Mouse (Mus musculus): ENCODE measurements around the gene Lrrc1. TPM values are rescaled to one million over a fixed set of nuclear protein-coding genes. Genes with fewer than 3 reads are reported as not detected.

Gene Lrrc1
- polyA plus RNA-seq, 1 experiment from 2014 or later, result 7.4 TPM

DNA sequence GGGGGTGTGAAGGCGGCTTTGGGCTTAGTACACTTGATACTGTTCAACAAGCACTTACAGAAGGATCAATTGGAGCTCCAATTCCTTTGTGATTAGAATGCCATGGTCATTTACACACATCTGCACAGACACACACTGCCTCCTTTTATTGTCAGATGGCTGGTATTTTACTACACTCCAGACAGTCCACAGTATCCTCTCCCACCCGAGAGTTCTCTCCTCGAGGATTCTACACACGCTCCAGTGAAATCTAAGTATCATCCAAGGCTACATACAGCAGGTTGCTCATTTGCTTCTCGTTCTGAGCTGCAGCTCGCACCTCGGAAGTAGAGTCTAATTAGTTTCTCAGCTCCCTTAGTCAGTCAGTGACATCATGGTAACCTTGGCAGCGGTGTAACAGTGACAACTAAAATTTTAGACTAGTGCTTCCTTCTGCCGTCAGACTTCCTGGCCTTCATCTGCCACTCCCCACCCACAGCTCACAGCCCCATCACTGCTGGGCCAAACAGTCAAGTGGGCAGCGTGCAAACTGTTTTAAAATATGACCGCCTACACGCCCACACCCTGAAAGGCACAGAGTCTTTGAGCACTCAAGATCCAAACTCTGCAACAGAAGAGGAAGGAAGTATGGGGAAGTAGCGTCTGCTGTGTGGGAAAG is 88.4 kb downstream of the Lrrc1 start:
- no peak overlapping the region for H3K4me3 ChIP-seq (ENCODE audit: low read depth, low read length)
- no peak overlapping the region for H3K4me2 ChIP-seq (ENCODE audit: low read depth)
- no peaks in the 10 kb centered on the region for H3K36me3 ChIP-seq (ENCODE audit: control insufficient read depth, insufficient read depth, low read length)
- H3K4me1 ChIP-seq (ENCODE audit: control insufficient read depth, insufficient read depth, low read length), result peaks cover 2% of the 10 kb centered on the region; the same call in 1 of the 2 replicates
- H3K27ac ChIP-seq (ENCODE audit: low read depth, low read length), result no peak overlapping the region
- DNase-seq (ENCODE audit: low spot score), result no peak
- ATAC-seq (ENCODE audit: insufficient read depth, low FRiP score, low TSS enrichment), result no peak
- H3K27me3 ChIP-seq (ENCODE audit: control insufficient read depth, insufficient read depth, low read length), result no peaks in the 10 kb centered on the region
- no peak overlapping the region for H3K9ac ChIP-seq (ENCODE audit: low read length)
- WGBS, result 80% methylated on average over 13 of the region's 13 CpGs
- H3K9me3 ChIP-seq (ENCODE audit: control insufficient read depth, low read length), result no peaks in the 10 kb centered on the region

DNA sequence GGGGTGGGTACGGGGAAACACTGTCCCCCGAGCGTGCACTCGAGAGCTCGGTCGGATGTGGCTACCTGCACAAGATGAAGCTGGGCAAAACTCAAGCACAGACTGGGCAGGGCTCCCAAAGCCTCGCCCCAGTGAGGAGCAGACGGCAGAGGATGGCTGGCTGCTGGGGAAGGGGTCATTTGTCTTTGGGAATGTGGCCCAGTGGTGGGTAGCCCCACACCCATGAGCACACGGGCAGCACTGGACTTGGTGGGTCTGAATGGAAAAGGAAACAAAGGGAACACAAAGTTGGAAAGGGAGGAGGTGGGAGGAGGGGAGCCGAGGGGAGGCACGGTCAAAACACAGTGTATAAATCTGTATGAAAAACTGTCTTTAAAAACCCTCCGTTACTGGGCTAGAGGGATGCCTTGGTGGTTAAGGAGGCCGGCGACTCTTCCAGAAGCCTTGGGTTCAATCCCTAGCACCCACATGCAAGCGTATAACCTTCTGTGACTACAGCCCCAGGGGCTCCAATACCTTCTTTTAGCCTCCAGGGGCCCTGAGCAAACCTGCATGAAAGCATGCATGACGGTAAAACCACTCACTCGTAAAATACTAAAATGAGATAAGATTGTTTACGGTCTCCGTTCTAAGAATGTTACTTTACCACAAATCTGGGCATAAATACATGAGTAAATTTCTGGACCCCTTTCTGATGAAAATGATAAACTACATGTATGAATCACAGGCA is 89.1 kb downstream of the Lrrc1 start:
- ATAC-seq (ENCODE audit: insufficient read depth, low FRiP score, low TSS enrichment), result no peak
- Histone ChIP-seq H3K9me3 (ENCODE audit: control insufficient read depth, low read length) (no peaks in the 10 kb centered on the region), H3K4me1 (ENCODE audit: control insufficient read depth, insufficient read depth, low read length) (peaks cover 2% of the 10 kb centered on the region; the same call in 1 of the 2 replicates), H3K4me2 (ENCODE audit: low read depth) (no peak overlapping the region), H3K4me3 (ENCODE audit: low read depth, low read length) (no peak overlapping the region), H3K27me3 (ENCODE audit: control insufficient read depth, insufficient read depth, low read length) (no peaks in the 10 kb centered on the region), H3K36me3 (ENCODE audit: control insufficient read depth, insufficient read depth, low read length) (no peaks in the 10 kb centered on the region), H3K9ac (ENCODE audit: low read length) (no peak overlapping the region), H3K27ac (ENCODE audit: low read depth, low read length) (no peak overlapping the region)
- WGBS, result 81% methylated on average over 19 of the region's 19 CpGs
- DNase-seq (ENCODE audit: low spot score), result no peak

DNA sequence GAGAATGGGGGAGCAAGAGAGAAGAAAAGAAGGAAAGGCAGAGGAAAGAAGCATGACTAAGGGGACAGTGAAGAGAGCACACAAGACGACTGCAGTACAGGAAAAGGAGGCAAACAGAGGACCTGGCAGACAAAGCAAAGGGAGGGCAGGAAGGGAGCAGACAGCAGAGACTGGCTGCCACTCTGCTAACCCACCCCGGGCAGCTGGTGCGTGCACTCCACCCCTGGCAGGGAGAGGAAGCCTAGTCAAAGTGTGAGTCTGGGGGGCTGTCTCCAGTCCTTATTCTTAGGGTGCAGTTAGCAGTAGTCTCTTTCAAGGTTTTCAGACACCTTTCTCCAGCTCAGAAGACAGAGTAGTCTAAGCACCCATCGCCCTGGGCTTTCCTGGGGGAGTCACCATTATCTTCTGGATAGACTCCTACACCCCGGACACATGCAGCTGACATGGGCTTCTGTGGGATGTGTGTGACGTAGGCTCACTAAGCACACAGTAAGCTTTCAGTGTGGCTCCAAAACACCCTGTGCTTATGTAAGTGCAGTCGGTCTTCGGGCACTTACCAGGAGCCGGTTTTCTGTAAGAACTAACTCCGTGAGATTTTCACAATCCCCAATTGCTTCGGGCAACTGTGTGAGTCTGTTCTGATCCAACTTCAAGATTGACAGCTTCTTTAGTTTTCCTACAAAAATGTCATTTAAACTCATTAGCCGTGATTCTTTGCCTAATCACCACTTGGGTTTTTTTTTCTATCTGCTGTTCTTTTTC is 92.4 kb downstream of the Lrrc1 start:
- Histone ChIP-seq H3K27ac (ENCODE audit: low read depth, low read length) (no peak overlapping the region), H3K27me3 (ENCODE audit: control insufficient read depth, insufficient read depth, low read length) (no peaks in the 10 kb centered on the region), H3K4me3 (ENCODE audit: low read depth, low read length) (no peak overlapping the region), H3K4me1 (ENCODE audit: control insufficient read depth, insufficient read depth, low read length) (peaks cover 2% of the 10 kb centered on the region; the same call in 1 of the 2 replicates), H3K9ac (ENCODE audit: low read length) (no peak overlapping the region), H3K36me3 (ENCODE audit: control insufficient read depth, insufficient read depth, low read length) (no peaks in the 10 kb centered on the region; the same call in 1 of the 2 replicates), H3K9me3 (ENCODE audit: control insufficient read depth, low read length) (no peaks in the 10 kb centered on the region), H3K4me2 (ENCODE audit: low read depth) (no peak overlapping the region)
- ATAC-seq (ENCODE audit: insufficient read depth, low FRiP score, low TSS enrichment) (no peak), DNase-seq (ENCODE audit: low spot score) (no peak)
- WGBS, result 84% methylated on average over 12 of the region's 12 CpGs

DNA sequence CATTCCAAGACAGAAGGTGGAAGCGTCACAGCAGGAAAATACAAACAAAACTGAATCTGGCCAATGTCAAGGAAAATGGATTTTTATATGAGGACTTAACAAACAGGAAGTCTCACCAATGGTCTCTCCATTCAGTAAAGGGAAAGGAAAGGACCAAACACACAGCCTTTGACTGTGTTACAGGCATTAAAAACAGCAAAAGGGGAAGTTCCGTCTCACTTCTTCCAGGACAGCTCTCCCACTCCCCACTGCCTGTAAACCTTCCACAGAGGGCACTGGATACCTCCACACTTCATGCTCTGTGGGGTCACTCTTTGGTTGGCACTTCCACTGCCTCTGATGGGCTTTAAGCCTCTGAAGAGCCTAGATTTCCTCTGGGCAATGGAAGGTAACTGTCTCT is 94.2 kb downstream of the Lrrc1 start:
- Histone ChIP-seq H3K27me3 (ENCODE audit: control insufficient read depth, insufficient read depth, low read length) (no peaks in the 10 kb centered on the region), H3K4me3 (ENCODE audit: low read depth, low read length) (no peak overlapping the region), H3K4me2 (ENCODE audit: low read depth) (no peak overlapping the region), H3K27ac (ENCODE audit: low read depth, low read length) (no peak overlapping the region), H3K4me1 (ENCODE audit: control insufficient read depth, insufficient read depth, low read length) (peaks cover 2% of the 10 kb centered on the region; the same call in 1 of the 2 replicates), H3K36me3 (ENCODE audit: control insufficient read depth, insufficient read depth, low read length) (no peaks in the 10 kb centered on the region; the same call in 1 of the 2 replicates), H3K9me3 (ENCODE audit: control insufficient read depth, low read length) (no peaks in the 10 kb centered on the region), H3K9ac (ENCODE audit: low read length) (no peak overlapping the region)
- DNase-seq (ENCODE audit: low spot score), result no peak
- ATAC-seq (ENCODE audit: insufficient read depth, low FRiP score, low TSS enrichment), result no peak
- WGBS, result 81% methylated on average over 2 of the region's 2 CpGs

DNA sequence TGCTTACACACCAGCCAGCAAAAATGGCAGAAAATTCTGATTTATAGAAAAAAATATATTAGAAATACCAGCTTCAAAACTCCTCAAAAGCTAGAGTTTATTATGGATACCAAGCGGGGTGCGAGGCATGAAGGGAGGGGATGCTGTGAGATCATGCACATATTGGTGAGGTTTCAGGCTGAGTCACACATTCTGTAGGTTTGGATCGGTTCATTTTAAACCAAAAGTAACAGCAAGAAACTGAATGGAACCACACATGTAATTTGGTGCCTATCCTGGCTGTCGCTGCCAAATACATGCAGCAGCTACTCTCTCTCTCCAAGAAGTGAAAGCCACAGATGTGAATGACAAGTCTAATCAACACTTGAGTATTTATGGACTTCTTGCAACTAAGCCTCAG is 99.8 kb downstream of the Lrrc1 start:
- Histone ChIP-seq H3K36me3 (ENCODE audit: control insufficient read depth, insufficient read depth, low read length) (no peaks in the 10 kb centered on the region; the same call in 1 of the 2 replicates), H3K9me3 (ENCODE audit: control insufficient read depth, low read length) (no peaks in the 10 kb centered on the region), H3K4me3 (ENCODE audit: low read depth, low read length) (no peak overlapping the region), H3K9ac (ENCODE audit: low read length) (no peak overlapping the region), H3K27ac (ENCODE audit: low read depth, low read length) (no peak overlapping the region), H3K4me1 (ENCODE audit: control insufficient read depth, insufficient read depth, low read length) (no peaks in the 10 kb centered on the region), H3K27me3 (ENCODE audit: control insufficient read depth, insufficient read depth, low read length) (no peaks in the 10 kb centered on the region), H3K4me2 (ENCODE audit: low read depth) (no peak overlapping the region)
- WGBS, result 96% methylated on average over 4 of the region's 4 CpGs
- no peak for ATAC-seq (ENCODE audit: insufficient read depth, low FRiP score, low TSS enrichment)
- DNase-seq (ENCODE audit: low spot score), result no peak

DNA sequence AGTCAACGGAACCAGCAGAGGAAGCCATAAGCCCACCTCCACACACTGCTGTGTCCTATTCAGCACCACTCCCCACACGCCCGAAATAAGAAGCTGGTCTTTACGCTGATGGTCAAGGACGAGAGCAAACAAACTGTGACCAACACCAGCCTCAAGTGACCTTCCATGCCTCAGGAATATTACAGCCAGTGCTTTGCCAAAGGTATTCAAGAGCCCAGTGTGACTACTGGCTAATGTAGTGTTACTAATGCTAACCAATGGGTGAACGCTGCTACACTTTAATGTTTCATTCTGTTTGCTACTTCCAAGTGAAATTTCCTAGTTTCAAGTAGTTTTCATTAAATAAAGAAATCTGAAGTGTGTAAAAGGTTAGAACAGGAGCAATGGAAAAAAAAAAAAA is 105.3 kb downstream of the Lrrc1 start:
- no peak overlapping the region for H3K4me2 ChIP-seq (ENCODE audit: low read depth)
- H3K27ac ChIP-seq (ENCODE audit: low read depth, low read length), result no peak overlapping the region
- no peaks in the 10 kb centered on the region for H3K27me3 ChIP-seq (ENCODE audit: control insufficient read depth, insufficient read depth, low read length)
- ATAC-seq (ENCODE audit: insufficient read depth, low FRiP score, low TSS enrichment) (no peak), DNase-seq (ENCODE audit: low spot score) (no peak)
- no peak overlapping the region for H3K4me3 ChIP-seq (ENCODE audit: low read depth, low read length)
- no peaks in the 10 kb centered on the region for H3K9me3 ChIP-seq (ENCODE audit: control insufficient read depth, low read length)
- 76% methylated on average over 6 of the region's 6 CpGs for WGBS
- H3K9ac ChIP-seq (ENCODE audit: low read length), result no peak overlapping the region
- no peaks in the 10 kb centered on the region for H3K36me3 ChIP-seq (ENCODE audit: control insufficient read depth, insufficient read depth, low read length)
- H3K4me1 ChIP-seq (ENCODE audit: control insufficient read depth, insufficient read depth, low read length), result no peaks in the 10 kb centered on the region

DNA sequence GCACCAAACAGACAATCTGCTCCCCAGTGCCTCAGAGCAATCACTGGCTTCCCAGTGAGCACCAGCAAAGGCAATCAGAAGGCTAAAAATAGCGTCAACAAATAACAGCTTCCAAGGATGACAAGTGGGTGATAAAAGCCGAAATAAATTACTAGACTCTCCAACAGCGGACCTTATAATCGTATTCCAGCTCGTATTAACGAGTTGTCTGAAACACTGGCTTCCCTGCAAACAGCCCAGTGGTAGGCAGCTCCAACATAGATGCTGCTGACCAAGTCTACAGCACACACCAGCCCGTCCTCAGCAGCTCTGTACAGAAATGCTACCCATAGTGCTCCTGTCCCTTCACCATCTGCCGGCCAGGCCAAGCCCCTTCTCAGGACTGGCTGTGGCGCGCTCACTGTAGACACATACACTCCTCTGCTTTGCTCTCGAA is 105.8 kb downstream of the Lrrc1 start:
- Histone ChIP-seq H3K27me3 (ENCODE audit: control insufficient read depth, insufficient read depth, low read length) (no peaks in the 10 kb centered on the region), H3K4me2 (ENCODE audit: low read depth) (no peak overlapping the region), H3K9me3 (ENCODE audit: control insufficient read depth, low read length) (no peaks in the 10 kb centered on the region), H3K9ac (ENCODE audit: low read length) (no peak overlapping the region), H3K4me3 (ENCODE audit: low read depth, low read length) (no peak overlapping the region), H3K36me3 (ENCODE audit: control insufficient read depth, insufficient read depth, low read length) (no peaks in the 10 kb centered on the region), H3K27ac (ENCODE audit: low read depth, low read length) (no peak overlapping the region), H3K4me1 (ENCODE audit: control insufficient read depth, insufficient read depth, low read length) (no peaks in the 10 kb centered on the region)
- 74% methylated on average over 11 of the region's 11 CpGs for WGBS
- ATAC-seq (ENCODE audit: insufficient read depth, low FRiP score, low TSS enrichment) (no peak), DNase-seq (ENCODE audit: low spot score) (no peak)

DNA sequence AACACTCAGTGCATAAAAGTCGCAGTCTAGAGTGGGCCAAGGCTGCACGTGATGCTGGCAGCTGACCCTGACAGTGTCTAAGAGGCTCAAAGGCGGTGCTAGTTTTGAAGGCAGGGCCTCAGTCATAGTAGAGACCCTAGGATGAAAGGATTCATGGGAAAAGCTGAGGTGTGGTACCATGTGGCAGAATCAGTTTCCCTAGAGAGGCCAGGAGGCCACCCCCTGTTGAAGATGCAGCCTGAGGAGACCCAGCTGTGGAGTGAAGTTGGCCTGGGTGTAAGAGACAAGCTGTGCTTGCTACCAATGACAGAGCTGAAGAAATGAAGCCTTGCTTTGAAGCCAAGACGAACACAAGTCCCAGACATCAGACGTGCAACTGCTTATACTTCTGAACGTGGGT is 107.5 kb downstream of the Lrrc1 start:
- H3K36me3 ChIP-seq (ENCODE audit: control insufficient read depth, insufficient read depth, low read length), result no peaks in the 10 kb centered on the region
- ATAC-seq (ENCODE audit: insufficient read depth, low FRiP score, low TSS enrichment) (no peak), DNase-seq (ENCODE audit: low spot score) (no peak)
- H3K4me2 ChIP-seq (ENCODE audit: low read depth), result no peak overlapping the region
- H3K27ac ChIP-seq (ENCODE audit: low read depth, low read length), result no peak overlapping the region
- H3K9ac ChIP-seq (ENCODE audit: low read length), result no peak overlapping the region
- H3K27me3 ChIP-seq (ENCODE audit: control insufficient read depth, insufficient read depth, low read length), result no peaks in the 10 kb centered on the region
- no peak overlapping the region for H3K4me3 ChIP-seq (ENCODE audit: low read depth, low read length)
- H3K9me3 ChIP-seq (ENCODE audit: control insufficient read depth, low read length), result no peaks in the 10 kb centered on the region
- WGBS, result 92% methylated on average over 6 of the region's 6 CpGs
- H3K4me1 ChIP-seq (ENCODE audit: control insufficient read depth, insufficient read depth, low read length), result no peaks in the 10 kb centered on the region
